Mouse (Mus musculus): Measurements from ENCODE around the gene Tmem106b. TPM values are rescaled to one million over a fixed set of nuclear protein-coding genes. Genes with fewer than 3 reads are reported as not detected.

Gene Tmem106b
- polyA plus RNA-seq (2015; fragmentation: Nextera tagmentation; extraction: Ambion mirVana): 13.3 and 14.7 TPM in 2 replicates

GRCm38 (mm10) chr6:13069302-13070146 is at the start of gene Tmem106b:
Gene Tmem106b, plus strand, starts transcription at chr6:13069759.

Other genes with a start within 250 kb of the Tmem106b start
- gene Vwde, start 155.2 kb downstream of the Tmem106b start, polyA plus RNA-seq (2015; fragmentation: Nextera tagmentation; extraction: Ambion mirVana): not detected in 2 replicates

Data from spleen, postnatal 0 days (tissue).